Mouse (Mus musculus): ENCODE results near the gene Aff3.

Gene Aff3

GRCm38 (mm10) chr1:38239516-38239915, 425.2 kb downstream of the Aff3 start:
- no peak for DNase-seq (ENCODE audit: low spot score in 2 of 2)

- DNase-seq (ENCODE audit: low spot score in 2 of 2), result no peak
Measured at GRCm38 (mm10) chr1:38237831-38238230, 426.9 kb downstream of the Aff3 start.

- DNase-seq (ENCODE audit: low spot score in 2 of 2), result no peak
Measured at GRCm38 (mm10) chr1:38237027-38237787, 427.5 kb downstream of the Aff3 start.

- DNase-seq (ENCODE audit: low spot score in 2 of 2), result no peak
Measured at GRCm38 (mm10) chr1:38233121-38233520, 431.6 kb downstream of the Aff3 start.

GRCm38 (mm10) chr1:38230041-38230440, 434.7 kb downstream of the Aff3 start:
- DNase-seq (ENCODE audit: low spot score in 2 of 2), result no peak

- no peak for DNase-seq (ENCODE audit: low spot score in 2 of 2)
Measured at GRCm38 (mm10) chr1:38228806-38229205, 435.9 kb downstream of the Aff3 start.

GRCm38 (mm10) chr1:38225166-38225565, 439.6 kb downstream of the Aff3 start:
- DNase-seq (ENCODE audit: low spot score in 2 of 2), result no peak

GRCm38 (mm10) chr1:38222160-38222559, 442.6 kb downstream of the Aff3 start:
- DNase-seq (ENCODE audit: low spot score in 2 of 2), result no peak

- DNase-seq (ENCODE audit: low spot score in 2 of 2), result no peak
Measured at GRCm38 (mm10) chr1:38221431-38221830, 443.3 kb downstream of the Aff3 start.

GRCm38 (mm10) chr1:38217912-38218795, 446.6 kb downstream of the Aff3 start:
- DNase-seq (ENCODE audit: low spot score in 2 of 2), result no peak

- no peak for DNase-seq (ENCODE audit: low spot score in 2 of 2)
Measured at GRCm38 (mm10) chr1:38217098-38217497, 447.7 kb downstream of the Aff3 start.

GRCm38 (mm10) chr1:38213377-38213776, 451.4 kb downstream of the Aff3 start:
- no peak for DNase-seq (ENCODE audit: low spot score in 2 of 2)

- DNase-seq (ENCODE audit: low spot score in 2 of 2), result no peak
Measured at GRCm38 (mm10) chr1:38212386-38212785, 452.4 kb downstream of the Aff3 start.

- DNase-seq (ENCODE audit: low spot score in 2 of 2), result no peak
Measured at GRCm38 (mm10) chr1:38202475-38203183, 462.1 kb downstream of the Aff3 start.

- no peak for DNase-seq (ENCODE audit: low spot score in 2 of 2)
Measured at GRCm38 (mm10) chr1:38201796-38202195, 463.0 kb downstream of the Aff3 start.

- peak in 1 of 2 experiments; percentile 35 for DNase-seq (ENCODE audit: low spot score in 2 of 2)
Measured at GRCm38 (mm10) chr1:38199669-38200635, 464.8 kb downstream of the Aff3 start.

GRCm38 (mm10) chr1:38198393-38199029, 466.2 kb downstream of the Aff3 start:
- no peak for DNase-seq (ENCODE audit: low spot score in 2 of 2)

GRCm38 (mm10) chr1:38197145-38197682, 467.5 kb downstream of the Aff3 start:
- no peak for DNase-seq (ENCODE audit: low spot score in 2 of 2)

- no peak for DNase-seq (ENCODE audit: low spot score in 2 of 2)
Measured at GRCm38 (mm10) chr1:38195721-38196120, 469.0 kb downstream of the Aff3 start.

- DNase-seq (ENCODE audit: low spot score in 2 of 2), result no peak
Measured at GRCm38 (mm10) chr1:38186227-38186545, 478.6 kb downstream of the Aff3 start.
